Mouse (Mus musculus): Measurements from ENCODE around the gene Zmynd8.
"Not testable (repeated sequence)": the region's sequence is repeated elsewhere in the genome, so short reads cannot be mapped to it uniquely, and the experiment has no call there.

The Zmynd8 gene

GRCm38 (mm10) chr2:165825964-165826712, 72.7 kb downstream of the Zmynd8 start:
- peak; percentile 87 for DNase-seq

- no peak for DNase-seq
These were observed 73.4 kb downstream of the Zmynd8 start for GRCm38 (mm10) chr2:165825261-165825900.

GRCm38 (mm10) chr2:165824826-165825225, 74.0 kb downstream of the Zmynd8 start:
- DNase-seq, result no peak

GRCm38 (mm10) chr2:165822478-165822877, 76.3 kb downstream of the Zmynd8 start:
- DNase-seq, result no peak

- no peak for DNase-seq
These were observed 77.1 kb downstream of the Zmynd8 start for GRCm38 (mm10) chr2:165821671-165822070.

- DNase-seq, result no peak
These were observed 78.2 kb downstream of the Zmynd8 start for GRCm38 (mm10) chr2:165820504-165821095.

GRCm38 (mm10) chr2:165820073-165820472, 78.7 kb downstream of the Zmynd8 start:
- no peak for DNase-seq

- peak; percentile 78 for DNase-seq
These were observed 79.5 kb downstream of the Zmynd8 start for GRCm38 (mm10) chr2:165818985-165819948.

- no peak for DNase-seq
These were observed 80.2 kb downstream of the Zmynd8 start for GRCm38 (mm10) chr2:165818570-165818969.

GRCm38 (mm10) chr2:165817437-165817836, 81.4 kb downstream of the Zmynd8 start:
- DNase-seq, result no peak

GRCm38 (mm10) chr2:165815103-165815880, 83.5 kb downstream of the Zmynd8 start:
- DNase-seq, result no peak

- DNase-seq, result no peak
These were observed 85.9 kb downstream of the Zmynd8 start for GRCm38 (mm10) chr2:165812889-165813288.

GRCm38 (mm10) chr2:165811536-165811935, 87.3 kb downstream of the Zmynd8 start:
- DNase-seq, result peak; percentile 80

- DNase-seq, result no peak
These were observed 88.8 kb downstream of the Zmynd8 start for GRCm38 (mm10) chr2:165809901-165810477.

GRCm38 (mm10) chr2:165809091-165809490, 89.7 kb downstream of the Zmynd8 start:
- no peak for DNase-seq

- DNase-seq, result no peak
These were observed 90.4 kb downstream of the Zmynd8 start for GRCm38 (mm10) chr2:165808179-165808975.

- DNase-seq, result not testable (repeated sequence)
These were observed 98.6 kb downstream of the Zmynd8 start for GRCm38 (mm10) chr2:165800174-165800573.

GRCm38 (mm10) chr2:165797876-165798275, 100.9 kb downstream of the Zmynd8 start:
- no peak for DNase-seq

- no peak for DNase-seq
These were observed 105.6 kb downstream of the Zmynd8 start for GRCm38 (mm10) chr2:165793283-165793638.

GRCm38 (mm10) chr2:165792431-165793282, 106.2 kb downstream of the Zmynd8 start:
- no peak for DNase-seq
